Mouse (Mus musculus): Measurements from ENCODE around the gene Zfp865.

DNA sequence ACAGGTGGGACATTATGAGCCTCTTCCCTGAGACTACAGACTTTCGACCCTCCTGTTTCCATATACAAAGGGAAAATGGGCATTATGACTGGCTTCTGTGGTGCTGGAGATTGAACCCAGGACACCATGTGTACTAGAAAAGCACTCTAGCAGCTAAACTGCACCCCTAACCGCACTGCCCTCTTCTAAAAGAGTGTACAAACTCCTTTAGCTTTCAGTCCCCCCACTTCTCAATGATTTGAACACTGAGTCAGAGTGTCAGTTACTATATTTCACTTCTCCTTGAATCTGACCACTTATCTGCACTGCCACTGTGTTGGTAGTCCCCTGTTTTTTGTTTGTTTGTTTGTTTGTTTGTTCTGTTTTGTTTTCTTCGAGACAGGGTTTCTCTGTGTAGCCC, 13.6 kb downstream of the Zfp865 start, which contains the start of gene 4632433K11Rik:
- TF ChIP-seq CTCF (IDR thresholded peaks at IDR 0.05; ENCODE audit: borderline replicate concordance, extremely low read depth, insufficient read depth, insufficient read length) (no peak), POLR2A (IDR thresholded peaks at IDR 0.05; ENCODE audit: borderline replicate concordance, extremely low read depth, insufficient read depth, insufficient read length, poor library complexity, severe bottlenecking) (no peak)
